Comparison of ENCODE assay signal across 16 mouse cellular contexts in genomic region chr1:185173641-185174040, GRCm38 (mm10).
"Had no signal": no experiment of that assay in that cellular context is flagged by ENCODE, and none has a peak within 500 bp of the region (broad histone marks: within the 10 kb centered on the region; RNA-seq: fewer than 3 reads in every experiment).

No protein-coding gene starts in this region.

- DNase-seq: retina, postnatal 1 day; right cerebral cortex, adult 18-20 months; right cerebral cortex, postnatal 14 days; right cerebral cortex, postnatal 25 days; right cerebral cortex, postnatal 4 days; spleen, adult 18-20 months; thymus, adult 18-20 months; thymus, adult 2 months; thymus, postnatal 14 days; thymus, postnatal 25 days; thymus, postnatal 36 days; thymus, postnatal 4 days had no signal

- H3K4me1 ChIP-seq: neural tube, embryonic 13.5 days; neural tube, embryonic 15.5 days; stomach, embryonic 15.5 days had no signal

- H3K27ac ChIP-seq: neural tube, embryonic 13.5 days; neural tube, embryonic 15.5 days; stomach, embryonic 15.5 days; stomach, postnatal 0 days had no signal

- H3K9ac ChIP-seq: neural tube, embryonic 13.5 days; neural tube, embryonic 15.5 days; stomach, embryonic 15.5 days had no signal

- H3K27me3 ChIP-seq: neural tube, embryonic 13.5 days; neural tube, embryonic 15.5 days; stomach, embryonic 15.5 days had no signal

- H3K4me2 ChIP-seq: neural tube, embryonic 13.5 days; neural tube, embryonic 15.5 days; stomach, embryonic 15.5 days had no signal

- H3K4me3 ChIP-seq: neural tube, embryonic 13.5 days; neural tube, embryonic 15.5 days; stomach, embryonic 15.5 days had no signal

- H3K9me3 ChIP-seq: neural tube, embryonic 13.5 days; neural tube, embryonic 15.5 days; stomach, embryonic 15.5 days had no signal

- H3K36me3 ChIP-seq: neural tube, embryonic 13.5 days; neural tube, embryonic 15.5 days; stomach, embryonic 15.5 days had no signal
